Mouse (Mus musculus): ENCODE data around the gene Comp. TPM values are rescaled to one million over a fixed set of nuclear protein-coding genes. Genes with fewer than 3 reads are reported as not detected.

Comp gene
- polyA plus RNA-seq, 1 experiment from 2014 or later: 0.46 TPM

DNA sequence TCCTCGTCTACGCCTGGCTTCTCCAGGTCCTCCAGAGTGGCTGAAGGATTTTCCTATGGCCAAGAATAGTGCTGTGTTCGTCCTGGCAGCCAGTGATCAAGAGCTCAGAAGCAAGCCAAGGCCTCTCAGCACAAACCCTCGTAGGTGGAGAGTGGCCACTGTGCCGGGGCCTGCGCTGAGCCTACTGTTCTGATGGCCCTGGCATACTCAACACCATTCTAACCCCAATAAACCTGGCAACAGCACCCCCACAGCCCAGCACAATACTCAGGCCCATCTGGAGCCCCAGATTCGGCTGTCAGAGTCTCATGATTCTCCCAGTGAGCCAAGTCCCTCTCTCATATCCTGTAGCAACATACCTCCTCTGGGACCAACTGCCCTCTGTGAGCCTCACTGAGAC lies 32.7 kb upstream of the Comp start:
- ATAC-seq (ENCODE audit: borderline replicate concordance, extremely low read depth, low FRiP score, low TSS enrichment): no peak

DNA sequence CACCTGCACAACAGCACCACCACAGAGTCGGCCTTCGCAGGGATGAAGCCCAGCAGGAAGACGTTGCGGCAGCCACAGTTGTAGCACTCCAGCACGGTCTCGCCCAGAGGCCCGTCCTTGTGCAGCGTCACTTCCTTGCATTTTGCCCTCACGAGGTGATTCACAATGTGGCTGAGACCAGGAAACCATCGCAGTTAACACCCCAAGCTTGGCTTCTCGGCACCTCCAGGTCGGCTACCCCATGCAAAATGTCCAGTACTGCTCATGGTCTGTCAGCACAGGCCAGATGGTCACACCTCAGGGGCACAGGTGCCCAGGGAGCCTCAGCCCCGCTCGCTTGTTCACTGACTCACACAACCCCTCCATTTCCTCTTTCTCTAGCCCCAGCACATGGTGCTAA lies 31.4 kb upstream of the Comp start:
- H3K27ac ChIP-seq: no peak overlapping the region
- H3K4me2 ChIP-seq: no peak overlapping the region
- ATAC-seq (ENCODE audit: borderline replicate concordance, extremely low read depth, low FRiP score, low TSS enrichment): no peak
- WGBS: 81% methylated on average over 14 of the region's 14 CpGs
- H3K4me3 ChIP-seq: no peak overlapping the region
- H3K4me1 ChIP-seq: no peaks in the 10 kb centered on the region
- peaks cover 79% of the 10 kb centered on the region for H3K36me3 ChIP-seq
- H3K9me3 ChIP-seq: no peaks in the 10 kb centered on the region
- no peaks in the 10 kb centered on the region for H3K27me3 ChIP-seq
- H3K9ac ChIP-seq: no peak overlapping the region

More for the DNA sequence above, 32.7 kb upstream of the Comp start:
- Histone ChIP-seq H3K27me3 (no peaks in the 10 kb centered on the region), H3K9ac (no peak overlapping the region), H3K4me3 (no peak overlapping the region), H3K27ac (no peak overlapping the region), H3K4me2 (no peak overlapping the region), H3K9me3 (no peaks in the 10 kb centered on the region), H3K36me3 (peaks cover 83% of the 10 kb centered on the region), H3K4me1 (no peaks in the 10 kb centered on the region)
- 82% methylated on average over 7 of the region's 7 CpGs for WGBS

DNA sequence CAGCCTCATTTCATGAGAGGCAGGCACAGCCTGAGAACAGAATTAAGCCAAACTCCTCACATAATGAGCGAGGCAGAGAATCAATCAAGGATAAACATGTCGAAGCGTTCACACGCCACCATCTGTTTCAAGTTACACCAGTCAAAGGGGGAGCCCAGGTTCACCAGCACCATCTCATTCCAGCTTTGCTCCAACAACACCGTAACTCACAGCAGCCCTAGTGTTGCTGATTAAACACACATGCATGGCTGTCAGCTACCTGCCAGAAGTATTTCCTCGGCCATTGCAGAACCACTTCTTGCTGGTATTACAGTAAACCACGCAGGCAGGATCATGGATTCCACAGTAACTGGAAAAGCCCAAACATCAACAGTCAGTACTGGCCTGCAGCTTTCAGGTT lies 30.3 kb upstream of the Comp start:
- Histone ChIP-seq H3K27me3 (no peaks in the 10 kb centered on the region), H3K4me1 (0 out of 2 replicates have a peak, but pooled peaks cover 3% of the 10 kb centered on the region), H3K27ac (no peak overlapping the region), H3K9me3 (no peaks in the 10 kb centered on the region), H3K36me3 (peaks cover 69% of the 10 kb centered on the region), H3K4me2 (no peak overlapping the region), H3K4me3 (no peak overlapping the region), H3K9ac (no peak overlapping the region)
- WGBS: 66% methylated on average over 7 of the region's 7 CpGs
- ATAC-seq (ENCODE audit: borderline replicate concordance, extremely low read depth, low FRiP score, low TSS enrichment): no peak

DNA sequence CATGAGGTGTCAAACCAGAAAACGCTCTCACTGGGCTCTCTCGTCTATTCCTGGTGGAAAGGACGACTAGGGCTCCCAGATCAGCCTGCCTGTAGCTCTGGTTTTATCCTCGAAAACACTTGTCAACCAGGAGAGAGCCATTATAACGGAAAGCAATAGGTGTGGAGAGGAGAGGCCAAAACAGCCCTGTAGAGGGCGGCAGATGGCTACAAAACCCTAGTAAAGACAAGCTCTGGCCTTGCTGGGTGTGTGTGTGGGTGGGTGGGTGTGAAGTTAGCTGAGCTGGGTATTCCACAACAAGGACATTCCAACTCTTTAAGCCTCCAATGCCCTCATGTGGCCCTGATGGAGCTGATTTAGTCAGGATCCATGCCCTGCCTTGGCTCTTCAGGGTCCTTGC lies 29.7 kb upstream of the Comp start:
- Histone ChIP-seq H3K4me1 (peaks cover 9% of the 10 kb centered on the region; the same call in 1 of the 2 replicates), H3K27me3 (no peaks in the 10 kb centered on the region), H3K4me2 (no peak overlapping the region), H3K9ac (no peak overlapping the region), H3K4me3 (no peak overlapping the region), H3K36me3 (peaks cover 69% of the 10 kb centered on the region), H3K27ac (no peak overlapping the region), H3K9me3 (no peaks in the 10 kb centered on the region)
- ATAC-seq (ENCODE audit: borderline replicate concordance, extremely low read depth, low FRiP score, low TSS enrichment): no peak; the same call in 1 of the 2 replicates
- 52% methylated on average over 6 of the region's 6 CpGs for WGBS

DNA sequence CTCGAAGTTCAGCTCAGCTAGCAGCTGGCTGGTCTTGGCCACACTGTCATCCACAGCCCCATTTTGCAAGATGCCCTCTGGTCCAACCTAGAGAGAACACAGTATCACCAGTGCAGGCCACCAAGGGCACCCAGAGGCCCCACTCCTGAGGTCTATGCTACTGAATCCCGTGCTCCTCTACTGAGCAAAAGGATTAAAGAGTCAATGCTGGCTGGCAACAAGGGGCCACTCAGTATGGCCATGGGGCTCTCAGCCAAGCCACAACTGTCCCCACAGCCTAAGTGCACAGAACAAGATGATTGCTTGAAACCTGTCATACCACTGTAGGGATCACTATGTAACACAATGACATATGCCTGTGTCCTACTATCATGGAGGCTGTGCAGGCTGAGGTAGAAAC lies 29.1 kb upstream of the Comp start:
- H3K27me3 ChIP-seq: no peaks in the 10 kb centered on the region
- no peak overlapping the region for H3K4me2 ChIP-seq
- WGBS: 84% methylated on average over 2 of the region's 2 CpGs
- no peak overlapping the region for H3K27ac ChIP-seq
- peaks cover 15% of the 10 kb centered on the region for H3K4me1 ChIP-seq
- peaks cover 69% of the 10 kb centered on the region for H3K36me3 ChIP-seq
- H3K9me3 ChIP-seq: no peaks in the 10 kb centered on the region
- H3K4me3 ChIP-seq: no peak overlapping the region
- ATAC-seq (ENCODE audit: borderline replicate concordance, extremely low read depth, low FRiP score, low TSS enrichment): no peak
- no peak overlapping the region for H3K9ac ChIP-seq

DNA sequence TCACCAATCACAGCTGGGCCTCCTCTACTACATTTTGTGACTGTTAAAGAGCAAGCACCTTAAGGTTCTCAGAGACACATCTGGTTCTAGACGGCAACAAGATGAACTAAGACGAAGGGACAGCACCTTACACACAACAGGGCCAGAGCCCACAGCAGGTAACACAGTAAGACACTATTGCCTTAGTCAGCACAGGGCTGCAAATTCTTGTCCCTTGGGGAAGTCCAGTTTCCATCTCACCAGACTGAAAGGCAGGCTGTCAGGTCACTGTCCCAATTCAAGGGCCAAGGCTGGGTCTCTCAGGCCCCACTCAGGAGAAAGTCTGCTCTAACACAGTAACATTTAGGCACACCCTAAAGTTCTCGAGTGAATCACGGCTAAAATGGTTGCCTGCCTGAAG lies 25.9 kb upstream of the Comp start:
- Histone ChIP-seq H3K9ac (no peak overlapping the region), H3K9me3 (no peaks in the 10 kb centered on the region), H3K27me3 (no peaks in the 10 kb centered on the region), H3K4me1 (peaks cover 38% of the 10 kb centered on the region), H3K4me2 (no peak overlapping the region), H3K27ac (no peak overlapping the region), H3K4me3 (no peak overlapping the region), H3K36me3 (peaks cover 39% of the 10 kb centered on the region)
- 74% methylated on average over 4 of the region's 4 CpGs for WGBS
- ATAC-seq (ENCODE audit: borderline replicate concordance, extremely low read depth, low FRiP score, low TSS enrichment): no peak

DNA sequence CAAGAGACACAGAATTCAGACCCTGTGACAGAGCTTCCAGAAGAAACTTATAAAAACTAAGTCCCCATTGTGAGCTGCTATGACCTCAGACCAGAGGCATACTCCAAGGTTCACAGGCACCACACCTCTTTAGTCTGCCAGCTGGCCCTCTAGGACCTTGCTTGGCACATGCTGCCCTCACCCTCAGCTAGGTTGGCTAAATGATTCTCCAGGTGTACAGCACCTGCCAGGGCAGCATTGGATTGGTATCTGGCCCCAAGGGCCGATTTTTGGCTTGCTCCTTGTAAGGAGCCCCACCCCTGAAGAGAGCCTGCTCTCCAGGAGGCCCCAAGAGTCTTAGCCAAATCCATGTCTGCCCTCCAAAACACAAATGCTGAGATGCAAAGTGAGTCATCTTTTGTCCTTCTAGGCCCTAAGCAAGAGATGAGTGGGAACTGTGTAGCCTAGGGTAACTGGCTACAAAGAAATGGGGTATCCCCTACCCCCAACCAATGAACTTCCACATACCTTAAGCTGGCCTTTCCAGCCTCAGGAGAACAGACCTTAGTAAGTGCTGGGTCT lies 25.4 kb upstream of the Comp start:
- no peak overlapping the region for H3K4me3 ChIP-seq
- no peak overlapping the region for H3K4me2 ChIP-seq
- no peak for ATAC-seq (ENCODE audit: borderline replicate concordance, extremely low read depth, low FRiP score, low TSS enrichment)
- no peak overlapping the region for H3K9ac ChIP-seq
- H3K36me3 ChIP-seq: peaks cover 34% of the 10 kb centered on the region
- H3K4me1 ChIP-seq: peaks cover 38% of the 10 kb centered on the region
- no peaks in the 10 kb centered on the region for H3K9me3 ChIP-seq
- 59% methylated on average over 1 of the region's 1 CpGs for WGBS
- H3K27ac ChIP-seq: no peak overlapping the region
- H3K27me3 ChIP-seq: no peaks in the 10 kb centered on the region

DNA sequence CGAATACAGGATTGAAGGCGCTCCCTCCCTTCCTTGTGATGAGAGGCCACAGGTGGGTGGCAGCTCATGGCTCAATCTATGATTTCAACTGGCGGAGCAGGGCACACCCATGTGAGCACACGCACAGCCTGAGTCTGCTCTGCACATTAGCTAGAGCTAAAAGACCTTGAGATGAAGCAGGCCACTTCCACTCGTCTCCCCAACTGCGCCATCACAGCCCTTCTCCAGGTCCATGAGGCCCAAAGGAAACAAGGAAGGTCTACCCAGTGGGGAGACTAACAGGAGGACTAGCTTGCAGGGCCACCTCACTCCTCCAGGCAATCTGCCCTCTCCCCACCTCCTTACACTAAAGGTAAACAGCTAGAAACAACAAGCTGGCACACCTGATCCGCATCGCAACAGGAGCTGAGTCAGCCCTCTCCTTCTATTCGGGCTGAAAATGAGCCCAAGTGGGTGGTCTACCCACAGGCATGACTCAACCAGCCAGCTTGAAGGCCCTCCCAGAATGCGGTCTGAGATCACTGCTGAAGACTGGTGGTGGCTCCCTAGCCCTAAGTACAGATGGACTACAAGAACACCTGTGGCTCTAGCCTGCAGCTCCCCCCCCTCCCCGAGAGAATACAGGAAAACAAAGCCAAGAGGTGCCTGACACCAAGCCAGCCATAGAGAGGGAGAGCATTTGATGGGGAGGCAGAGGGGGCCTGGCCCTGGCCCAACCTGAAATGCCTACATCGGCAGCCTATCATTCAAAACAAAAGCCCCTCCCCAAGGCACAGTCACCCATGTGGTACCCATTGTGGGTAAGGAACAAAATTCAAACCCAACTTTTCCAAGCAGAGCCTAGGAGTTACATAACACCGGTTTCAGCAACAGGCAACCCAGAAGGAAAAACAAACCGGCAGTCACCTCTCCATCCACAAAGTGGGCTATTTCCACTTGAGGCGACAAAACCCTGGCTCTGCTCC lies 22.0 kb upstream of the Comp start:
- Histone ChIP-seq H3K27ac (peak overlapping the region; percentile 21; the same call in 1 of the 2 replicates), H3K4me1 (peaks cover 48% of the 10 kb centered on the region), H3K27me3 (no peaks in the 10 kb centered on the region), H3K4me3 (peak overlapping the region; percentile 89), H3K9me3 (no peaks in the 10 kb centered on the region), H3K36me3 (peaks cover 19% of the 10 kb centered on the region), H3K9ac (peak overlapping the region; percentile 97), H3K4me2 (peak overlapping the region; percentile 95)
- 40% methylated on average over 15 of the region's 15 CpGs for WGBS
- no peak for ATAC-seq (ENCODE audit: borderline replicate concordance, extremely low read depth, low FRiP score, low TSS enrichment)

DNA sequence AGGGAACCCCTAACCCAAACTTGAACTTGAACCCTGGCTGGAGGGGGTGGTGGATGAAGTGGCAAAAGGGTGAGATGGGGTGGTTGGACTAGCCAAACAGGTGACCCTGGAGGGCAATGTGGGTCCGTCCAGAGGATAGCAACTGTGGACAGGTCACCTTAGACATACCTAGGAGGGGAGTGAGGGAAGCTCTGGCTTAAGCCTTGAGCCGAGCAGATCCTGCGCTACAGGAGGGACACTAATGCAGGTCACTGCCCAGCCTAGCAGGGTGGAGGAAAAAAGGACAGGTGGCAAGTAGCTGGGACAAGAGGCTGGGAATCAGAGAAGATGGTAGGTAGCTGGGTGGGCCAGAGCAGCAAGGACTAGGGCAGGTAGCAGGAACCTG lies 21.4 kb upstream of the Comp start:
- WGBS: 10% methylated on average over 3 of the region's 3 CpGs
- Histone ChIP-seq H3K4me1 (peaks cover 48% of the 10 kb centered on the region), H3K9ac (peak overlapping the region; percentile 97), H3K36me3 (peaks cover 14% of the 10 kb centered on the region), H3K27me3 (no peaks in the 10 kb centered on the region), H3K4me2 (peak overlapping the region; percentile 95), H3K27ac (peak overlapping the region; percentile 94; the same call in 1 of the 2 replicates), H3K4me3 (peak overlapping the region; percentile 89), H3K9me3 (no peaks in the 10 kb centered on the region)
- no peak for ATAC-seq (ENCODE audit: borderline replicate concordance, extremely low read depth, low FRiP score, low TSS enrichment)

DNA sequence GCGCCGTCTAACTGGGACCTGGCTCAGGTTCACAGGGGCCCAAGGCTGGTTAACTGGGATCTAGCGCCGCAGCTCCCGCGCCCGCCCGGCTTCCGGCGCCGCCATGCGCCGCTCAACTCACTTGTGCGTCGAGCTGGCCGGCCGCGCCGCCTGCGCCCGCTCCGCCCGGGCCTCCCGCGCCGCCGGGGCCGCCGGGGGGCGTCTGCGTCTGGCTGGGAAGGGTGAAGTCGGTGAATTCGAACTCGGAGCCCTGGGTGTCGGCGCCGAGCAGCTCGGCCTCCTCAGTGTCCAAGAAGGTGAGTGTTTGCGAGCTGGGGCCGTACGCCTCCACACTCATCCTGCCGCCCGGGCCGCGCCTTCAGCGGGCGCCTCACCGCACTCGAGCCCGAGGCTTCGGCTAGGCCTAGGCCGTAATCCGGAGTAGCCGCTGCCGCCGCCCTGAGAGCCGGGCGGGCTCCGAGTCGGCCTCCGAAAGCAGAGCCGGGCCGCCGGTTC lies 20.7 kb upstream of the Comp start:
- Histone ChIP-seq H3K4me2 (peak overlapping the region; percentile 95), H3K4me1 (peaks cover 47% of the 10 kb centered on the region), H3K4me3 (peak overlapping the region; percentile 89), H3K9ac (peak overlapping the region; percentile 97), H3K27ac (peak overlapping the region; percentile 94), H3K27me3 (no peaks in the 10 kb centered on the region), H3K36me3 (peaks cover 14% of the 10 kb centered on the region), H3K9me3 (no peaks in the 10 kb centered on the region)
- under 1% methylated on average over 64 of the region's 64 CpGs for WGBS
- peak; percentile 47 for ATAC-seq (ENCODE audit: borderline replicate concordance, extremely low read depth, low FRiP score, low TSS enrichment)

DNA sequence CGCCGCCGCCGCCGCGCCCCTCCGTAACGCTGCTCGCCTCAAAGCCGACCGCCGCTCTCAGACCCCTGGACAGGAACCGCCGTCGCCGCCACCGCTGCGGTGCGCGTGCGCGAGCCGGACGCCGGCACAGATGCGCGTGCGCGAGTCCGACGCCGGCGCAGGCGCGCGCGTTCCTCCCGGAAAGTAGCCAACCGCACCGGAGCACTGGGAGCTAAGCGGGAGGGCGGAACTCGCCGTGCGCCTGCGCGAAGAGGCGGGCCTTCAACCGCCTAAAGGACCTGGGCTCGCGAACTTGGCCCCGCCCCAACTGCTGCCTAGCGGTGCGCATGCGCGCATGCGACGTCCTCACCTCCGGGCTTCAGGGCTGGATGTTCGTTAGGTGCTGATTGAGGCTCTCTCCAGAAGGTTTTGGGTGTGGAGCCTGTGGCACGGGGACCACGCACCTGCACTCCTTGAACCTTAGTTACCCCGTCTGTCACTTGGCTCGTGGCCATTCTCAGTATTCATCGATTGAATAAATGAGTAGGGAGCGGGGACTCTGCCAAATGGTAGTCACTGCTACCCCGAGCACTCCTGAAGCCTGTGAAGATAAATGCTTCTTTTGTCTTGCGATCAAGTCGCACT lies 20.1 kb upstream of the Comp start, which contains the start of gene Upf1:
Gene Upf1 (minus strand): TSS at position 85 of the 624 bp plus-strand sequence.
- H3K27me3 ChIP-seq: no peaks in the 10 kb centered on the region

More for the DNA sequence above, 20.1 kb upstream of the Comp start, which contains the start of gene Upf1:
- Histone ChIP-seq H3K27ac (peak within 1 kb of the TSS; percentile 94), H3K4me1 (peaks cover 43% of the 10 kb centered on the region), H3K36me3 (peaks cover 11% of the 10 kb centered on the region), H3K9ac (peak within 1 kb of the TSS; percentile 97), H3K4me2 (peak within 1 kb of the TSS; percentile 95), H3K4me3 (peak within 1 kb of the TSS; percentile 89), H3K9me3 (no peaks in the 10 kb centered on the region)
- peak; percentile 89 for ATAC-seq (ENCODE audit: borderline replicate concordance, extremely low read depth, low FRiP score, low TSS enrichment)
- WGBS: under 1% methylated on average over 57 of the region's 69 CpGs
